Comparison of ENCODE assay signal across 11 mouse cellular contexts in the genomic region with DNA sequence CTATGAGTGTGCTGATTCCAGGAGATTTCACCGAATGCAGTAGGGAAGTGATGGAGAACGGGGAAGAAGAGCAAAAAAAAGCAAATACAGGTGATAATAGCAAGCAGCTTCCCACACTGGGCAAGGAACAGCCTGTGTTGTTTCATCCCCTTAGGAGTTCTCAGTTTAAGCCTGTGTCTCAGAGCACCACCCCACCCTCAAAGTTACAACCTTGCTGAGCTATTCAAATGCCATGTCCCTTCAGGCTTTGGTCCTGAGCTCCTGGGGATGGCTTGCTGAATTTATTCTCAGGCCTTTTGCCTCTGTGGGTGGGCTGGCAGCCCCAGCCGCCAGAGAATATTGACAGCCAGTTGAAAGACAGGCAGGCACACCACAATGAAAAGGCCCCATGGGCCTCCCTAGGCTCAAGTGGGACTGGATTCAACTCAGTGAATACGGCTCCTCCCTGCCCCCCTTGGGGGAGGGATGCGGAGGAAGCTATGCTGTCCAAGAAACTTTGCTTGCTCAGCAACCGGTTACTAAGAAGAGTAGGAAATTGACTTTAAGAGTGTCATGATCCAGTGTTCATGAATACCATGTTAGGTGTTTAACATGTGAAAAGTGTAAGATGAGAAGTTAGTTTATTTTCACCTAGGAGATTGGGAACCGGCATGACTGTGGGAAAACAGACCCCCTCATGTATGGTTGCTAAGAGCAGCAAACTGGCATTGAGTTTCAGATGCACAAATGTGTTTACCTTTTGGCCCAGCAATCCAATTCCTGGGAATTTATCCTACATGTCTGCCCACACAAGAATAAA.
DNase-seq lines count a peak whose midpoint lies in the region; ATAC-seq lines count a peak whose summit lies in the region.
"Had no signal": no experiment of that assay in that cellular context is flagged by ENCODE, and none has a peak within 500 bp of the region (broad histone marks: within the 10 kb centered on the region; RNA-seq: fewer than 3 reads in every experiment).

No protein-coding gene starts in this region.

- no peak overlapping the region for H3K9ac ChIP-seq in kidney, embryonic 14.5 days (ENCODE audit: low read depth, low read length)
- H3K9ac ChIP-seq in forebrain, embryonic 16.5 days (replicated peaks; ENCODE audit: low read depth, low read length): no peak overlapping the region
- H3K9ac ChIP-seq in midbrain, embryonic 14.5 days (replicated peaks; ENCODE audit: low read length): no peak overlapping the region
- no peak overlapping the region for H3K9ac ChIP-seq in liver, embryonic 11.5 days (ENCODE audit: low read depth, low read length)

- no peaks in the 10 kb centered on the region for H3K27me3 ChIP-seq in kidney, embryonic 14.5 days (ENCODE audit: control insufficient read depth, insufficient read depth, low read length)
- no peaks in the 10 kb centered on the region; the same call in 1 of the 2 replicates for H3K27me3 ChIP-seq in forebrain, embryonic 16.5 days (replicated peaks; ENCODE audit: control insufficient read depth, insufficient read depth, low read length)
- H3K27me3 ChIP-seq in midbrain, embryonic 14.5 days (ENCODE audit: control insufficient read depth, insufficient read depth, low read length): no peaks in the 10 kb centered on the region
- no peaks in the 10 kb centered on the region; the same call in 1 of the 2 replicates for H3K27me3 ChIP-seq in liver, embryonic 11.5 days (replicated peaks; ENCODE audit: control insufficient read depth, insufficient read depth, low read length)

- no peak overlapping the region for H3K4me3 ChIP-seq in kidney, embryonic 14.5 days (ENCODE audit: low read length)
- no peak overlapping the region for H3K4me3 ChIP-seq in forebrain, embryonic 16.5 days (replicated peaks; ENCODE audit: low read length)
- H3K4me3 ChIP-seq in midbrain, embryonic 14.5 days (replicated peaks; ENCODE audit: low read depth, low read length): no peak overlapping the region
- no peak overlapping the region for H3K4me3 ChIP-seq in liver, embryonic 11.5 days (ENCODE audit: low read depth, low read length)

- no peaks in the 10 kb centered on the region for H3K4me1 ChIP-seq in kidney, embryonic 14.5 days (ENCODE audit: control insufficient read depth, insufficient read depth, low read length)
- H3K4me1 ChIP-seq in forebrain, embryonic 16.5 days (replicated peaks; ENCODE audit: control insufficient read depth, insufficient read depth, low read length): no peaks in the 10 kb centered on the region
- H3K4me1 ChIP-seq in midbrain, embryonic 14.5 days (ENCODE audit: control insufficient read depth, insufficient read depth, low read length): no peaks in the 10 kb centered on the region
- H3K4me1 ChIP-seq in liver, embryonic 11.5 days (replicated peaks; ENCODE audit: control insufficient read depth, insufficient read depth, low read length): no peaks in the 10 kb centered on the region

- no peak overlapping the region for H3K4me2 ChIP-seq in kidney, embryonic 14.5 days (replicated peaks; ENCODE audit: low read depth, low read length)
- no peak overlapping the region for H3K4me2 ChIP-seq in forebrain, embryonic 16.5 days (ENCODE audit: low read length)
- H3K4me2 ChIP-seq in midbrain, embryonic 14.5 days (ENCODE audit: low read length): no peak overlapping the region
- no peak overlapping the region for H3K4me2 ChIP-seq in liver, embryonic 11.5 days

- no peak for DNase-seq in kidney, adult 8-10 months
- peak; percentile 17 for DNase-seq in cerebellum, adult 9-10 months
- DNase-seq in midbrain, embryonic 14.5 days: peak; percentile 61
- DNase-seq in right cerebral cortex, adult 2 months (ENCODE audit: low spot score in 2 of 2): no peak
- no peak for DNase-seq in frontal cortex, adult 2 months (ENCODE audit: extremely low spot score in 1 of 2, low spot score in 1 of 2)
- no peak for DNase-seq in liver, embryonic 11.5 days (ENCODE audit: low spot score)
- DNase-seq: gastrocnemius, postnatal 10 days; right cerebral cortex, adult 18-20 months had no signal

- WGBS in kidney, embryonic 14.5 days: 44% methylated on average over 7 of the region's 7 CpGs
- WGBS in forebrain, embryonic 16.5 days: 30% methylated on average over 7 of the region's 7 CpGs
- WGBS in midbrain, embryonic 14.5 days: 24% methylated on average over 7 of the region's 7 CpGs
- 59% methylated on average over 7 of the region's 7 CpGs for WGBS in liver, embryonic 11.5 days

- no peak overlapping the region for H3K27ac ChIP-seq in kidney, embryonic 14.5 days (ENCODE audit: low read depth, low read length)
- H3K27ac ChIP-seq in forebrain, embryonic 16.5 days (ENCODE audit: low read length): no peak overlapping the region
- H3K27ac ChIP-seq in midbrain, embryonic 14.5 days (replicated peaks; ENCODE audit: low read depth, low read length): no peak overlapping the region
- H3K27ac ChIP-seq in liver, embryonic 11.5 days (ENCODE audit: low read depth, low read length): no peak overlapping the region
- H3K27ac ChIP-seq: macrophage had no signal

- H3K36me3 ChIP-seq in kidney, embryonic 14.5 days (ENCODE audit: control insufficient read depth, insufficient read depth, low read length): no peaks in the 10 kb centered on the region
- H3K36me3 ChIP-seq in forebrain, embryonic 16.5 days (ENCODE audit: control insufficient read depth, insufficient read depth): no peaks in the 10 kb centered on the region
- no peaks in the 10 kb centered on the region for H3K36me3 ChIP-seq in midbrain, embryonic 14.5 days (ENCODE audit: control insufficient read depth, insufficient read depth, low read length)
- H3K36me3 ChIP-seq in liver, embryonic 11.5 days (ENCODE audit: control insufficient read depth, insufficient read depth, low read length): no peaks in the 10 kb centered on the region

- 0 out of 2 replicates have a peak, but pooled peaks have one; percentile 32 for ATAC-seq in kidney, embryonic 14.5 days (ENCODE audit: low FRiP score, low TSS enrichment)
- peak; percentile 76 for ATAC-seq in forebrain, embryonic 16.5 days
- ATAC-seq in midbrain, embryonic 14.5 days (ENCODE audit: low FRiP score, low TSS enrichment): peak; percentile 81; the same call in 1 of the 2 replicates
- no peak for ATAC-seq in liver, embryonic 11.5 days (replicated peaks; ENCODE audit: low FRiP score)

- H3K9me3 ChIP-seq in kidney, embryonic 14.5 days (ENCODE audit: control insufficient read depth, low read length): no peaks in the 10 kb centered on the region
- no peaks in the 10 kb centered on the region for H3K9me3 ChIP-seq in forebrain, embryonic 16.5 days (ENCODE audit: control insufficient read depth, low read length)
- H3K9me3 ChIP-seq in midbrain, embryonic 14.5 days (ENCODE audit: control insufficient read depth, low read length): no peaks in the 10 kb centered on the region
- H3K9me3 ChIP-seq in liver, embryonic 11.5 days (ENCODE audit: control insufficient read depth, low read length): no peaks in the 10 kb centered on the region

Comparison
In these comparisons a context has a peak if more than half of its experiments do, and no peak if none do; other contexts are left out.
1. DNase-seq: peak in cerebellum, adult 9-10 months (single experiment) and midbrain, embryonic 14.5 days (single experiment); none in kidney, adult 8-10 months (0 of 2), right cerebral cortex, adult 2 months (0 of 2), frontal cortex, adult 2 months (0 of 2) and liver, embryonic 11.5 days (single experiment).